Mouse (Mus musculus) spleen, adult 2 months (tissue): ENCODE measurements around the gene Nr1h2.

ENCODE experiments used
- CTCF ChIP-seq: fragments of 200-500 bp; IDR thresholded peaks from 2 replicates; pipeline ENCODE4 v1.5.1; 2011; ENCODE audit warnings: mild to moderate bottlenecking, inconsistent platforms; ENCODE audit not compliant: insufficient read depth, insufficient read length, insufficient replicate concordance; ENCODE audit errors: extremely low read depth
- POLR2A ChIP-seq: fragments of 200-500 bp; IDR thresholded peaks from 2 replicates; pipeline ENCODE4 v1.6.1; 2011; ENCODE audit warnings: low read depth, low read length, inconsistent platforms

- peak; percentile 85 for TF ChIP-seq CTCF
- no peak for TF ChIP-seq POLR2A
Measured at GRCm38 (mm10) chr7:44521710-44522109, 32.0 kb downstream of the Nr1h2 start.
